Mouse (Mus musculus) E14TG2a.4 (cell line): Measurements from ENCODE around the gene Klhdc4.

Source experiments
- CTCF ChIP-seq: conservative IDR thresholded peaks from 2 replicates; pipeline ENCODE4 v1.5.1; 2014; ENCODE audit warnings: low read length
- POU5F1 ChIP-seq: IDR thresholded peaks from 2 replicates; pipeline ENCODE4 v1.6.1; 2014; ENCODE audit warnings: low read length, borderline replicate concordance

- TF ChIP-seq CTCF (no peak), POU5F1 (no peak)
Measured at GRCm38 (mm10) chr8:121749501-121749900, 79.9 kb downstream of the Klhdc4 start.
